In genomic region chr5:48136571-48136970, GRCm38 (mm10) we compare ENCODE assay signal across 8 mouse cellular contexts.
DNase-seq lines count a peak whose midpoint lies in the region; ATAC-seq lines count a peak whose summit lies in the region.

No protein-coding gene starts in this region.

- no peak for ATAC-seq in embryonic facial prominence, embryonic 11.5 days (replicated peaks; ENCODE audit: insufficient number of reproducible peaks, low FRiP score, low TSS enrichment, low read depth)
- ATAC-seq in midbrain, embryonic 15.5 days (replicated peaks) = peak; percentile 48
- ATAC-seq in midbrain, embryonic 13.5 days = no peak
- 0 out of 2 replicates have a peak, but pooled peaks have one; percentile 44 for ATAC-seq in hindbrain, embryonic 14.5 days (ENCODE audit: low FRiP score)

- H3K9ac ChIP-seq in embryonic facial prominence, embryonic 11.5 days (replicated peaks; ENCODE audit: low read length) = no peak overlapping the region
- no peak overlapping the region for H3K9ac ChIP-seq in midbrain, embryonic 15.5 days
- H3K9ac ChIP-seq in midbrain, embryonic 13.5 days (replicated peaks) = no peak overlapping the region
- no peak overlapping the region for H3K9ac ChIP-seq in hindbrain, embryonic 14.5 days

- no peaks in the 10 kb centered on the region for H3K36me3 ChIP-seq in embryonic facial prominence, embryonic 11.5 days (replicated peaks; ENCODE audit: control insufficient read depth, insufficient read depth, low read depth, low read length)
- H3K36me3 ChIP-seq in embryonic facial prominence, embryonic 10.5 days (replicated peaks) = no peaks in the 10 kb centered on the region
- no peaks in the 10 kb centered on the region for H3K36me3 ChIP-seq in midbrain, embryonic 15.5 days (replicated peaks)
- no peaks in the 10 kb centered on the region for H3K36me3 ChIP-seq in midbrain, embryonic 13.5 days
- no peaks in the 10 kb centered on the region for H3K36me3 ChIP-seq in hindbrain, embryonic 14.5 days (replicated peaks; ENCODE audit: control insufficient read depth, insufficient read depth)

- H3K4me3 ChIP-seq in embryonic facial prominence, embryonic 11.5 days (ENCODE audit: low read depth, low read length) = no peak overlapping the region
- no peak overlapping the region for H3K4me3 ChIP-seq in embryonic facial prominence, embryonic 10.5 days
- H3K4me3 ChIP-seq in midbrain, embryonic 15.5 days = no peak overlapping the region
- H3K4me3 ChIP-seq in midbrain, embryonic 13.5 days (replicated peaks) = no peak overlapping the region
- H3K4me3 ChIP-seq in hindbrain, embryonic 14.5 days (replicated peaks; ENCODE audit: low read length) = no peak overlapping the region

- H3K27me3 ChIP-seq in embryonic facial prominence, embryonic 11.5 days (ENCODE audit: control insufficient read depth, insufficient read depth, low read length) = no peaks in the 10 kb centered on the region
- peaks cover 19% of the 10 kb centered on the region; the same call in 1 of the 2 replicates for H3K27me3 ChIP-seq in embryonic facial prominence, embryonic 10.5 days (replicated peaks; ENCODE audit: low read depth, poor library complexity, severe bottlenecking)
- peaks cover 4% of the 10 kb centered on the region for H3K27me3 ChIP-seq in midbrain, embryonic 15.5 days (replicated peaks)
- peaks cover 26% of the 10 kb centered on the region for H3K27me3 ChIP-seq in midbrain, embryonic 13.5 days
- no peaks in the 10 kb centered on the region for H3K27me3 ChIP-seq in hindbrain, embryonic 14.5 days (ENCODE audit: control insufficient read depth, insufficient read depth, low read length)

- no peaks in the 10 kb centered on the region for H3K4me1 ChIP-seq in embryonic facial prominence, embryonic 11.5 days (ENCODE audit: control insufficient read depth, insufficient read depth, low read length)
- peaks cover 16% of the 10 kb centered on the region for H3K4me1 ChIP-seq in embryonic facial prominence, embryonic 10.5 days
- peaks cover 9% of the 10 kb centered on the region; the same call in 1 of the 2 replicates for H3K4me1 ChIP-seq in midbrain, embryonic 15.5 days
- H3K4me1 ChIP-seq in midbrain, embryonic 13.5 days (replicated peaks) = peaks cover 21% of the 10 kb centered on the region
- H3K4me1 ChIP-seq in hindbrain, embryonic 14.5 days (replicated peaks; ENCODE audit: control insufficient read depth, insufficient read depth, low read length) = peaks cover 11% of the 10 kb centered on the region; the same call in 1 of the 2 replicates

- 18% methylated on average over 3 of the region's 3 CpGs for WGBS in embryonic facial prominence, embryonic 11.5 days
- WGBS in embryonic facial prominence, embryonic 10.5 days = 24% methylated on average over 3 of the region's 3 CpGs
- WGBS in midbrain, embryonic 15.5 days = 15% methylated on average over 3 of the region's 3 CpGs
- 15% methylated on average over 3 of the region's 3 CpGs for WGBS in midbrain, embryonic 13.5 days
- WGBS in hindbrain, embryonic 14.5 days = 16% methylated on average over 3 of the region's 3 CpGs

- no peak overlapping the region for H3K27ac ChIP-seq in embryonic facial prominence, embryonic 11.5 days (replicated peaks; ENCODE audit: low read depth, low read length)
- no peak overlapping the region for H3K27ac ChIP-seq in embryonic facial prominence, embryonic 10.5 days (replicated peaks)
- H3K27ac ChIP-seq in midbrain, embryonic 15.5 days = no peak overlapping the region
- H3K27ac ChIP-seq in midbrain, embryonic 13.5 days = no peak overlapping the region
- H3K27ac ChIP-seq in hindbrain, embryonic 14.5 days = no peak overlapping the region

- H3K4me2 ChIP-seq in embryonic facial prominence, embryonic 11.5 days (ENCODE audit: low read depth, low read length) = no peak overlapping the region
- H3K4me2 ChIP-seq in midbrain, embryonic 15.5 days = no peak overlapping the region
- no peak overlapping the region for H3K4me2 ChIP-seq in midbrain, embryonic 13.5 days (replicated peaks)
- H3K4me2 ChIP-seq in hindbrain, embryonic 14.5 days (replicated peaks) = no peak overlapping the region

- DNase-seq in embryonic facial prominence, embryonic 11.5 days (ENCODE audit: low spot score) = peak; percentile 56
- no peak for DNase-seq in embryonic facial prominence, embryonic 10.5 days (ENCODE audit: low spot score)
- peak; percentile 85 for DNase-seq in hindbrain, embryonic 14.5 days (ENCODE audit: low spot score)
- DNase-seq in lung, postnatal 36 days = peak; percentile 38
- DNase-seq in spleen, postnatal 14 days (ENCODE audit: low spot score in 2 of 2) = no peak
- DNase-seq in thymus, postnatal 25 days = no peak

- H3K9me3 ChIP-seq in embryonic facial prominence, embryonic 11.5 days (replicated peaks; ENCODE audit: control insufficient read depth, low read length) = no peaks in the 10 kb centered on the region
- no peaks in the 10 kb centered on the region for H3K9me3 ChIP-seq in embryonic facial prominence, embryonic 10.5 days
- no peaks in the 10 kb centered on the region for H3K9me3 ChIP-seq in midbrain, embryonic 15.5 days
- no peaks in the 10 kb centered on the region for H3K9me3 ChIP-seq in midbrain, embryonic 13.5 days
- H3K9me3 ChIP-seq in hindbrain, embryonic 14.5 days (ENCODE audit: control insufficient read depth, low read length) = no peaks in the 10 kb centered on the region

Comparison
In these comparisons a context has a peak if more than half of its experiments do, and no peak if none do; other contexts are left out.
1. ATAC-seq: peak in midbrain, embryonic 15.5 days (single experiment) and hindbrain, embryonic 14.5 days (single experiment); none in embryonic facial prominence, embryonic 11.5 days (single experiment) and midbrain, embryonic 13.5 days (single experiment).
2. DNase-seq: peak in embryonic facial prominence, embryonic 11.5 days (single experiment), hindbrain, embryonic 14.5 days (single experiment) and lung, postnatal 36 days (single experiment); none in embryonic facial prominence, embryonic 10.5 days (single experiment), spleen, postnatal 14 days (0 of 2) and thymus, postnatal 25 days (single experiment).